Mouse (Mus musculus) right cerebral cortex, adult 2 months (tissue): ENCODE measurements around the gene Actr2.
"Not testable (repeated sequence)": the region's sequence is repeated elsewhere in the genome, so short reads cannot be mapped to it uniquely, and the experiment has no call there.

ENCODE experiments used
- DNase-seq, 2 experiments: peaks; one replicate each; pipeline ENCODE4 v3.0.0; 2021 to 2022; ENCODE audit warnings: low spot score in 2 of 2

Actr2 gene

DNA sequence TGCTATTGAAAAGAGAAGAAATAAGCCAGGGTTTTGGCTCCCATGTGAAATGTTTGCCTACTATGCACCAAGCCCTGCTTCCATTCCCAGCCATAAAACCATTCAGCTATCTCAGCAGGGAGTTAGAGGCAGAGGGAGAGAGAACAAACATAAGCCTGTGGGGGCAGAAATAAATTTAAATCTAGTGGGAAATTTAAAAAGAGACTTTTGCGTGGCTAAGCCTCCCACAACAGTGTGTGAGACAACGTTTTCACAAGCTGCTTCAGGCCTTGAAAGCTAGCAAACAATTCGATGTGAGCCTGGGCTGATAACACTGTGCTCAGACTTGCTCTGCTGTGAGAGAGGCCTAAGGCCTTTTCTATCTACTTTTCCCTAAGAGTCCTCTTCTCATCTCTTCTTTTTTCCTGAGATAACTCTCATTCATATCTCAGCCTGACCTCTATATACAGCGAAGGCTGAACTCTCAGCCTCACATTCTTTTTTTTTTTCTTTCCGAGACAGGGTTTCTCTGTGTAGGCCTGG lies 3.4 kb upstream of the Actr2 start:
- peak in 1 of 2 experiments; percentile 18 for DNase-seq

DNA sequence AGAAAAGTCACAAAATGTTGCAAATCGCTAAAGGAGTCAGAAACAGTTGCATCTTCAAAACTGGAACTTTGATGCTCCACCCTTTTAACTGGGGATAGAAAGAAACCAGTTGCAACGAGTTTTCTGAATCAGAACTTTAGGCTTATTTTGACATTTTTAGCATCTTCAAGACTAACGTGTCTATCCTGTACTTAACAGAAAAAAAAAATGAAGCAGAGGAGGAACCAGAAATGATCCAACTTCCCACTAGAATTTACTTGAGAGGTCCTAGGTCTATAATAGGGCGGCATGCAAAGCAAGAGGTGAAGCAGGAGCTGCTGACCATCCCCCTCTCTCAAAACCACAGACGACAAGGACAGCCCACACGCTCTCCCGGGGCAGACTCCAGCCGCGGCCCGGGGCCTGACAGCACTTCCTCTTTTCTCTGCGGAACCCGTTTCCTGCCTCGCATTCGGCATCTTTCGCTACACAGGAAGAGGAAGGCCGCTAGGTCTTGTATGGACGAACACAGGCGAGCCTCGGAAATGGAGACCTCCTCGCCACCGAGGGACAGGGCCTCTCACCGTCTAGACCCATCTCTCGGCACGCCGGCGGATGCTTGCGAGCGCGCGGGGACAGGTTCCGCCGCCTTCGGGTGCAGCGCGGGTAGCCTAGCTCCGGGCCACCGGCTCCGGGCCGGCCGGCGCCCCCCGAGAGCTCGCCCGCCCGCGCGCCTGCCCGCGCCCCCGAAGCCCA lies 540 bp downstream of the Actr2 start:
- DNase-seq: peak; percentile 71 to 76

- no peak for DNase-seq
Observed at GRCm38 (mm10) chr11:20108151-20108550, 4.6 kb downstream of the Actr2 start.

DNA sequence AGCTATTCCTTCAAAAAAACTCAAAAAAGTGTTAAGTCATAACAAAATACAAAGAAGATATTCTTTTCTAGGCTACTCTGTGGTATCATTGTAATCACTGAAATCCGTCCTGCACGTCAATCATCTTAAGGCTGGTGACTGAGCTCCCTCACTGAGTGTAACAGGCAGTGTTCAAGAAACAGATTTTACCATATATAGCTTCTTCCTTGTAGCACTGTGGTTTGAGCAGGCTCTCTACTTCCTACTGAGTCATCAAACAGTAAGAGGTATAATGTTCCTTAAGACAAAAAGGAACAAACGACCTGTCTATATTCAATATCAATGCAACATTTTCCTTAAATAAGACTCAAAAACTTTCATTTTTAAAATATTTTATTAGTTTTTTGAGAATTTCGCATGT lies 5.0 kb downstream of the Actr2 start:
- no peak for DNase-seq

- no peak for DNase-seq
Observed at GRCm38 (mm10) chr11:20106946-20107345, 5.8 kb downstream of the Actr2 start.

- no peak for DNase-seq
Observed at GRCm38 (mm10) chr11:20103949-20104348, 8.8 kb downstream of the Actr2 start.

- no peak for DNase-seq
Observed at GRCm38 (mm10) chr11:20086306-20086705, 26.4 kb downstream of the Actr2 start.

DNA sequence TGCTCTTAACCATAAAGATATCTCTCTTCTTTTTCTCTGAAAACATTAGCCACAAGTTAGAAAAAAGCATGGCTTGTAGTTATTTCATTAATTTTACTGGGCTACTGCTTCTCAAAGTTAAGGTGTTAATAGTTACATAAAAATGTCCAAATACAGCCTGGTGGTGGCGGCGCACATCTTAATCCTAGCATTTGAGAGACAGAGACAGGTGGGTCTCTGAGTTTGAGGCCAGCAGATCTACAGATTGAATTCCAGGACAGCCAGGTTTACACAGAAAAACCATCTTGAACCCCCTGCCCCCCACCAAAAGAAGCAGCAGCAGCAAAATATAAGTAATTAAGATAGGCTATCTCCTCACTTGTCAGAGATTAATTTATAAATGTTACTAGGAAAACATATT lies 27.1 kb downstream of the Actr2 start:
- DNase-seq: no peak

- DNase-seq: no peak
Observed at GRCm38 (mm10) chr11:20075415-20075814, 37.3 kb downstream of the Actr2 start.

GRCm38 (mm10) chr11:20072826-20073225 lies 39.9 kb downstream of the Actr2 start:
- no peak for DNase-seq

GRCm38 (mm10) chr11:20072174-20072573 lies 40.5 kb downstream of the Actr2 start:
- DNase-seq: peak; percentile 35 to 55

GRCm38 (mm10) chr11:20068346-20069004 lies 44.2 kb downstream of the Actr2 start:
- no peak for DNase-seq

GRCm38 (mm10) chr11:20067521-20067920 lies 45.2 kb downstream of the Actr2 start:
- no peak for DNase-seq

- no peak for DNase-seq
Observed at GRCm38 (mm10) chr11:20066106-20066505, 46.6 kb downstream of the Actr2 start.

GRCm38 (mm10) chr11:20064926-20065325 lies 47.8 kb downstream of the Actr2 start:
- no peak for DNase-seq

GRCm38 (mm10) chr11:20064086-20064485 lies 48.6 kb downstream of the Actr2 start:
- not testable (repeated sequence) for DNase-seq

DNA sequence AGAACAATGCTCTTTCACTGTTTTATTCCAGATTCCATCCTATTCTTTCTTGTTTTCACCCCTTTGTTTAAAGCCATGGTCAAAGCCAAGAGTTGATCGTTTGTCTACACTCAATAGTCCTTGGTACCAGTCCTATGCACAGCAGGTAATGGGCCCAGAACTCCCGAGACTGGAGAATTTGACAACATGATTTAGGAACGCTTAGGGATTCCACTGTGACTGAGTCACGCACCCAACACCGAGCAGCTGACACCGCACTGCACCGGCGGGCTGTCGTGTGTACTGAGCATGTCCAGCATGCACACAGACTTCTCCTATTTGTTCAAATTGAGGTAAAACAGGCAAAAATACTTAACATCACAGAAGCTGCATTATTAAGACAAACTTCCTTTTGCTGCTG lies 49.9 kb downstream of the Actr2 start:
- DNase-seq: not testable (repeated sequence)

DNA sequence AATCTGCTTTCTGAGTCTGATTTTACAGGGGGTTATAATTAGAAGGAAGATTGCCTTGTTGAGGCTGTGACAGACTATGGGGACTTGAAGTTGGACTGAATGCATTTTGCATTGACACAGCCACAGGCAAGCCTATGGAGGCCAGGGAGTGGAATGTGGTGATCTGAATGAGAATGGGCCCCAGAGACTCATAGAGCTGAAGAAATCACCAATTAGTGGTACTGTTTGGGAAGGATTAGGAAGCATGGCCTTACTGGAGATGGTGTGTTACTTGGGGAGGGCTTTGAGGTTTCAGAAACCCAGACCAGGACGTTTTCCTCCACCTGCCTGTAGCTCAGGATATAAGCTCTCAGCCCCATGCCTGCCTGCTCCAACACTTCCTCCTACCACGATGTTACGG lies 53.0 kb downstream of the Actr2 start:
- DNase-seq: no peak

- DNase-seq: no peak
Observed at GRCm38 (mm10) chr11:20057429-20057828, 55.3 kb downstream of the Actr2 start.

DNA sequence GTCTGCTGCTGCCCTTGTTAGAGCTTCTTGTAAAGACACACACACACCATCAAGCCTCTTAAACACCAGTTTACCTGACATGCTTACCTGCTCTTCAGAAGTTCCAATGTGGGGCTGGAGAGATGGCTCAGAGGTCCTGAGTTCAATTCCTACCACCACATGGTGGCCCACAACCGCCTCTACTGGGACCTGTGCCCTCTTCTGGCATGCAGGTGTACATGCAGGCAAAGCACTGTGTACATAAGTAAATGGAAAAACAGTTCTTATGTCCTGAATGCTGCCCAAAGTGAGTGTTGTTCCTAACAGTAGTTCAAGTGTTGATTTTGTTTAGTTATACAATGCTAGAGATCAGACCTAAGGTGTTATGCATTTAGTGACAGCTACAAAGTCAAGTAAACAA lies 56.5 kb downstream of the Actr2 start:
- no peak for DNase-seq

DNA sequence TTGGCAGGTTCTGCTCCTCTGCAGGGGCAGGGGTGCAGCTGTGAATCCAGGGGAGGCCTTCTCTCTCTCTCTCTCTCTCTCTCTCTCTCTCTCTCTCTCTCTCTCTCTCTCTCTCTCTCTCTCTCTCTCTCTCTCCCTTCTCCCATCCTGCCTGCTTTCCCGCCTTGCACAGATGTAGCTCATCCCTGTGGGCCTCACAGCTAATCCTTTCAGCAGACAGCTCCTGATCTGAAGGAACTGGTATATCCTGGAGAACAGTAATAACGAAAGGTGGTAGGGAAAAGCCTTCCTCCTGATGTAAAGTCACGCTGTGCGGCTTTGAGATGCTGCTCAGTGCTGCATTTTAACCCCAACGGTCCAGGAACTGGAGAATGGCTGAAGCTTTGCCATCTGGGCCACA lies 58.1 kb downstream of the Actr2 start:
- no peak for DNase-seq

- no peak for DNase-seq
Observed at GRCm38 (mm10) chr11:20053951-20054350, 58.8 kb downstream of the Actr2 start.
